Mouse (Mus musculus) spleen, adult 12 weeks (tissue): Measurements from ENCODE around the gene Tm2d3.

Source experiments
- DNase-seq: peaks from one replicate; pipeline ENCODE4 v3.0.0; 2022; ENCODE audit warnings: low spot score

Gene Tm2d3

DNA sequence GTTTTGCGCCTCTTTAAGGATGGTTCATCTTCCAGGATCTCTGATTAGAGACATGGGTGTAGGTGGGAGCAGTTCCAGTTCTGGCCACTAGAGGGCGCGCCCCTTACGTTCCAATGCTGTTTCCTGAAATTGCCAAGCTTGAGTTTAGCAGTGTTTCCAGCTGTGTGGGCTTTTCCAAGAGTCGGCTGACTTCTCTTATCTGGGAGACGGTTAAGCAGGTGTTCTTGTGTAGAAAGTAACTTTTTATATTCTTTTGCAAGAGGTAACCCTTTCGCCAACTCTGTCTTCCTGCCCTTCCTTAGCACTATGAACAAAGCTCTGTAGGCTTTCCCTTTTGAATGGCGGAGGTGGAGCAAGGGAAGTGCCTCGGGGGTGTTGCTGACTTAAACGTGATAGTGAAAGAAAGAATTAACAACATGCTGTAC lies 13.9 kb downstream of the Tm2d3 start:
- DNase-seq: peak; percentile 59

DNA sequence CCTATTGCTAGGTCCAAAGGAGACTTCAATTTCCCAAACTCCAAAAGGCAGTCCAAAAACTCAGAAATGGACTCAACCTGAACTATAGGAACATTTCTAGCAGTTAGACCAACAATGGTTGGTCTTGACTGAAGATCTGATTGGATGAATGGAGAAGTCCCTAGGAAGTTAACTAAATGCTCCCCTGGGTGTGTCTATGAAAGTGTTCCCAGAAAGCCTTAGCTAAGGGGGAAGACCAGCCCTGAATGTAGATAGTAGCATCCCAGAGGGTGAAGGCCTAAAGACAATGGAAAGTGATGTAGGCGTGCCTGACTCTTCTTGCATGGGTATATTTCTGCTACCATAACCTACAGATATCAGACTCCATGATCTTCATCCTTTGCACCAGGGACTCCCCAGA lies 17.5 kb downstream of the Tm2d3 start:
- DNase-seq: no peak

DNA sequence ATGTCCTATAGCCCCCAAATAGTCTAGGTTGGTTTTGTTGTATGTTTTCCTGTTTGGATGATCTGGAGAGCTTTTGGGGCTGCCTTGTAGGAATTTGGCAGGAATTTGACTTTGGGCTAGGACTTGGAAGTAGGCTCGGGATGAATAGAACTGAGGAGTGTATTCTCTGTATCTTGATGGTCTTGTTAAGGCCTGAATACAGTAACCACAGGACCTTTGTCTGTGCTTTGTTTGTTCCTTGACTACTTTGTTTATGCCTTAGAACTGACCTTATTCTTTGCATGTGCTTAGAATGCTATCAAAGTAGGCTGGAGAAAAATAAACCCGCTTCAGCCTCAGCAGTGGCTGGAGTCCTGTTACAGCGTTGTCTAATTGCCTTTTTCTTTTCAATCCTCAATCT lies 19.3 kb downstream of the Tm2d3 start:
- no peak for DNase-seq

DNA sequence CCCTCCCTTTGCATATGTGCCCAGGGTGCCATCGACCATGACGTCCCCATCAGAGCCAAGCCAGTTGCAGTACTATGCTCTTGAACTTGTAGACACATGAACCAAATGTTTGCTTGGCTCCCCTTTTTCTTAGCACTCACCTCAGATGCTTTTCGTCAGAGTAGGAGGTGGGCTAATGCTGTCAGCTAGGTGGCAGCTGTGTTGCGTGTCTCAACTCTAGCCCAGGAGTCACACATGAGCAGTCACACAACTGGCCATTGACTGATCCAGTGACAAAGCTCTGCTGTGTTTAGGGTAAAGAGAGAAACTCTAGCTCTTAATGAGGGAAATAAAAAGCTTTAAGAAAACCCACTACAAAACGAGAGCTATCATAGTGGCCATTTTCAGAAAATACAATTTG lies 22.8 kb downstream of the Tm2d3 start:
- DNase-seq: no peak

DNA sequence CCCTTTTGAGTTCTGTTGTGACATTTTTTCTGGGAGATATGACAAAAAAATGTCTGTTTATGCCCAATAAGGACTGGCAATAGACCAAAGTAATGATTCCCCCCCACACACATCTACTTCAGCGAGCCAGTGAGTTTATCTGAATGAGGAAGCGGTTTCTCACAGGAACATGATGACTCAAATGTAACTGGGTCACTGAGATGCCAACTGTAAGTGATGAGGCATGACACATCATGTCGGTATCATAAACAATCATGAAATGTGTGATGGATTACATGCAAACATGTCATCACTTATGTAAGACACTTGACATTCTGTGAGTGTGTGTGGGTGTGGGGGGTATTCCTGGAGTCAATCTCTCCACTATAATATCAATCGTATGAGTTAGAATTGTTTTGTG lies 23.3 kb downstream of the Tm2d3 start:
- no peak for DNase-seq

DNA sequence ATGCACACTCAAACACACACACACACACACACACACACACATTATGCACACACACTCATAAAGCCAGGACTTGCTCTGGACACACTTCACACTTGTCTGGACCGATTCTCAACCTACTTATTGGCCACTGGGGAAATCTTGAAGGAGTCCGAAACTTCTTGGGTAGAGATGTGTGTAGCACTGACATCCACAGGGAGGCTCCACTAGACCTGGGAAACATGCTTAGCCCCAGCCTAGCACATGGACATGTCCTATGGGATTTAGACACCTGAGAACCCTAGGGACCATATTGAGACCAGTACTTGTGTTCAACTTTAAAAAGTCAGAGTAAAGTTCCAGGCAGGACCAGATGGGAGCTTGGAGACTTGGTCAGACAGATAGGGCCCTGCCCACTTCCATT lies 43.1 kb downstream of the Tm2d3 start:
- no peak for DNase-seq

DNA sequence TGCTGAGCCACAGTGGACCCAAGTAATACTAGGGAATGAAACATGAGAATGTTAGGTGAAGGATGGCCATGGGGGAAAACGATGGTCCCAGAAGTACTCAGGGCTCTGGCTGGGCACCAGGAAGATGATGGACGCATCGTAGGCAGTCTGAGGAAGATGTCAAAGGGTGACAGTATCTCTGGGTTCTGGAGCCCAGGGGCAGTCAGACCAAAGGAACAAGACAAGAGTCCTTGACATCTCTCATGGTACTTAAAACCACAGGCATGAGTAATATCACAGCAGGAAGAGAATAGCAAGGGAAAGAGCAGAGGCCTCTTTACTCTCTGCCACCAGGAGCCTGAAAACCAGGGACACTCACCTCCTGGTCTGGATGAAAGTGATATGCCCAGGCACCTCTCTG lies 44.3 kb downstream of the Tm2d3 start:
- no peak for DNase-seq

DNA sequence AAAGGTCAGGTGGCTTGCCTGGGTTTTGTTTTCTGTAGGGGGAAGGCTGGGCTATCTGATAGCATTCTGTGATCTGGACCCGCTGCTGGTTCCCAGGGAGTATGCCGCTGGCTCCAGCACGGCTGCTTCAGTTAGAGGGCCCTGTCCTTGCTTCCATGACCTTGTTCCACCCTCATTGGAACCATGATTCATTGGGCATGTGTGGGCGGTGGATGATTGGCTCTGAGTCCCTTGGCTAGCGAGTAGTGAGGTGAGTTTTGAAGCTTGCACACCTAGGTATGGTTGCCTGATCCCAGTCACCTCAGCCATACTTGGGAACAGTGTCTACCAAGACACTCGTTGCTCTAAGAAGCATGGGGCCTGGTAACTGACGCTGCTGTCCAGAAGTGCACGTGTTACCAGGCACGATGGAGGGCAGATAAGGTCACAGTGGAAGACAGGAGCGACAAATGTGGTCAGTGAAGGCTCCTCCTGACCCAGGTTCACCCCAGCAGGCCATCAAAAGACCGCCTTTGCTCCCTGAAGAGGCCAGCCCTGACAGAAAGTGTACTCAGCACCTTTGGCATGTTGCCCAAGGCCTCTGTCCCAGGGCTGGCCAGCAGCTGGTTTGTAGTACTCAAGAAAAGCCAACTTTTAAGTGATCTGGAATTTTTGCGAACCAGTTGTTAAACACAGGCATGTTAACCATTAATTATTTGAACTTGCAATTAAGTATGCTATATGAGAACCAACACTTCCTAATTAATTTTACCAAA lies 46.5 kb downstream of the Tm2d3 start:
- DNase-seq: no peak

DNA sequence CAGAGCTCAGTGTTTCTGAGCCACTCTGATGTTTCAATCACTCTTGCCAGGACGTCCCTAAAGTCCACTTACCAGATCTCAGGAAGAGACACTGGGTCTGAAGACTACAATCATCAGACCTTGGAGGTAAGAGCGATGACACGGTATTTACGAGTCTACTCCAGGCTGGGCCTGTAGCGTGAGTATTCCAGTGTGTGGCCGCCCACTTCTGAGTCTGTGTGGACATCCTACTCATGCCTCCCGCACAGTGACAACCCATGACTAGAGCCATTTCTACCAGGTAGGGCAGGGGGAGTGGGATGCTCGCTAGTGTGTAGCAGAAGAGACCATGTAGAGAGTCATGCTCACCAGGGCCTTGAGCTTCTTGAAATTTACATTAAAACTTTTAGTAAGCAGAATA lies 51.9 kb downstream of the Tm2d3 start:
- DNase-seq: no peak

DNA sequence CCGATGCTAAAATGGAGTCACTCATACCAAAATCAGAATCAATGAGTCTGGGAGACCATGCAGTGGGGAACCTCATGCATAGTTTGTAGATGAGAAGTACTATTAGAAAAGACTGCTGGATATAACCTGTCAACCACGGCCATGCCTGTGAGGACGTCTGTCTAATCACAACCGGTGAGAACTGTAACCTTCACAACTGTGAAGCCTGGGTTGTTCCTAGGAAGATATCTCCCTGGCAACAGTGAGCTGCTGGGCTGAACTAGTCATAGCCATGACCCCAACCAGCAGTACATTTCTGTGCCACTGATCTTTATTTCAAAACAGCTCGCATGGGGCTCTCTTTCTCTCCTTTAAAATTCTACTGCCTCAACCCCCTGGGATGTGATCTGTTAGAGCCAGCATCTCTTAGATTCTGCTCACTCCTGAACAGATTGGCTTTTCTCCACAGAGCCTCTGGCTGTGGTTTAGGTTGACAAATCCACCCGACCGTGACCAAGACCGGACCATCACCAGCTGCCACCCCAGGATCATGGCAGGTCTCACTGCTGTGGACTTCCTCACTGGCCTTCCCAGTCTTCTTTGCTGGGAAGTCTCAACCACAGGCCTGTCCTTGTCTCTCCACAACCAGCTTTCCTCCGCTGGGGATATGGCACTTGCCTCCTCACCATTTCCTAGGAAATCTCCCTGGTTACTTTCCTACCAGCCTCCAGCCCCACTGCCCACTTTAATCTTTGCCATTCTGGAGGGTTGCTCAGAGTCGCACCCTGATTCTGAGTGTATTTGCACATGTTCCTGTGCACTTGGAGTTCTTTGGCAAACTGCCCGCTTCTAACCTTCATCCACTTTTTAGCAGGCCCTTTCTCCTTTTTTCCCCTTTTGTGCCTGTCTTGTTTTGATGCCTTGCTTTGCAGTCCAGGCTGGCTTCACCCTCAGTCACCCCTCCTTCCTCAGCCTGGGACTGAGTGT lies 57.3 kb downstream of the Tm2d3 start:
- no peak for DNase-seq
